Mouse (Mus musculus): ENCODE results near the gene Fam49a.
"Not testable (repeated sequence)": the region's sequence is repeated elsewhere in the genome, so short reads cannot be mapped to it uniquely, and the experiment has no call there.

Fam49a gene

GRCm38 (mm10) chr12:12313919-12314318 lies 52.0 kb downstream of the Fam49a start:
- DNase-seq (ENCODE audit: low spot score in 2 of 2), result no peak

GRCm38 (mm10) chr12:12314326-12314725 lies 52.4 kb downstream of the Fam49a start:
- no peak for DNase-seq (ENCODE audit: low spot score in 2 of 2)

- DNase-seq (ENCODE audit: low spot score in 2 of 2), result no peak
Observed at GRCm38 (mm10) chr12:12315011-12315410, 53.1 kb downstream of the Fam49a start.

- DNase-seq (ENCODE audit: low spot score in 2 of 2), result peak in 1 of 2 experiments; percentile 41
Observed at GRCm38 (mm10) chr12:12316956-12317355, 55.0 kb downstream of the Fam49a start.

GRCm38 (mm10) chr12:12317606-12318005 lies 55.7 kb downstream of the Fam49a start:
- DNase-seq (ENCODE audit: low spot score in 2 of 2), result no peak

- DNase-seq (ENCODE audit: low spot score in 2 of 2), result no peak
Observed at GRCm38 (mm10) chr12:12318140-12318734, 56.3 kb downstream of the Fam49a start.

GRCm38 (mm10) chr12:12320693-12321092 lies 58.8 kb downstream of the Fam49a start:
- no peak for DNase-seq (ENCODE audit: low spot score in 2 of 2)

GRCm38 (mm10) chr12:12321111-12321510 lies 59.2 kb downstream of the Fam49a start:
- DNase-seq (ENCODE audit: low spot score in 2 of 2), result no peak

- DNase-seq (ENCODE audit: low spot score in 2 of 2), result no peak
Observed at GRCm38 (mm10) chr12:12323084-12323483, 61.1 kb downstream of the Fam49a start.

- DNase-seq (ENCODE audit: low spot score in 2 of 2), result peak; percentile 76 to 92
Observed at GRCm38 (mm10) chr12:12323616-12324223, 61.8 kb downstream of the Fam49a start.

GRCm38 (mm10) chr12:12324266-12324665 lies 62.3 kb downstream of the Fam49a start:
- DNase-seq (ENCODE audit: low spot score in 2 of 2), result not testable (repeated sequence)

- no peak for DNase-seq (ENCODE audit: low spot score in 2 of 2)
Observed at GRCm38 (mm10) chr12:12333526-12334310, 71.8 kb downstream of the Fam49a start.

- no peak for DNase-seq (ENCODE audit: low spot score in 2 of 2)
Observed at GRCm38 (mm10) chr12:12334486-12334885, 72.5 kb downstream of the Fam49a start.

- DNase-seq (ENCODE audit: low spot score in 2 of 2), result no peak
Observed at GRCm38 (mm10) chr12:12335566-12335965, 73.6 kb downstream of the Fam49a start.

GRCm38 (mm10) chr12:12337378-12337777 lies 75.4 kb downstream of the Fam49a start:
- DNase-seq (ENCODE audit: low spot score in 2 of 2), result no peak

- DNase-seq (ENCODE audit: low spot score in 2 of 2), result no peak
Observed at GRCm38 (mm10) chr12:12343320-12343719, 81.4 kb downstream of the Fam49a start.

GRCm38 (mm10) chr12:12348625-12349024 lies 86.7 kb downstream of the Fam49a start:
- DNase-seq (ENCODE audit: low spot score in 2 of 2), result no peak

- DNase-seq (ENCODE audit: low spot score in 2 of 2), result no peak
Observed at GRCm38 (mm10) chr12:12349645-12350288, 87.8 kb downstream of the Fam49a start.

- DNase-seq (ENCODE audit: low spot score in 2 of 2), result no peak
Observed at GRCm38 (mm10) chr12:12351816-12352552, 90.0 kb downstream of the Fam49a start.

- no peak for DNase-seq (ENCODE audit: low spot score in 2 of 2)
Observed at GRCm38 (mm10) chr12:12354115-12354653, 92.2 kb downstream of the Fam49a start.

GRCm38 (mm10) chr12:12356048-12356447 lies 94.1 kb downstream of the Fam49a start:
- no peak for DNase-seq (ENCODE audit: low spot score in 2 of 2)

Measured in urinary bladder, postnatal 4 days (tissue).